Mouse (Mus musculus) heart, postnatal 25 days (tissue): ENCODE data around the gene Boc. TPM values are rescaled to one million over a fixed set of nuclear protein-coding genes. Genes with fewer than 3 reads are reported as not detected.
"Not testable (repeated sequence)": the region's sequence is repeated elsewhere in the genome, so short reads cannot be mapped to it uniquely, and the experiment has no call there.

Source experiments
- DNase-seq: peaks from one replicate; pipeline ENCODE4 v3.0.0; 2022; ENCODE audit warnings: low spot score
- intact Hi-C: fragments of 180-260 bp; cut with DNase I; formaldehyde crosslinking; loops from one replicate; pipeline ENCODE4 v1.15.1; 2025
- microRNA-seq: library from miRNA; unstranded; fragments of <30 nt; microRNA quantifications from one replicate; pipeline ENCODE4 v1.2.0, GENCODE M21; 2022
- total RNA-seq, 2 experiments: library from RNA; stranded (reverse); gene quantifications; 2 replicates each; pipeline ENCODE4 v1.2.3; 2021

Boc gene
- total RNA-seq, 2 experiments from 2014 or later, result 4.5 to 5.8 TPM

DNA sequence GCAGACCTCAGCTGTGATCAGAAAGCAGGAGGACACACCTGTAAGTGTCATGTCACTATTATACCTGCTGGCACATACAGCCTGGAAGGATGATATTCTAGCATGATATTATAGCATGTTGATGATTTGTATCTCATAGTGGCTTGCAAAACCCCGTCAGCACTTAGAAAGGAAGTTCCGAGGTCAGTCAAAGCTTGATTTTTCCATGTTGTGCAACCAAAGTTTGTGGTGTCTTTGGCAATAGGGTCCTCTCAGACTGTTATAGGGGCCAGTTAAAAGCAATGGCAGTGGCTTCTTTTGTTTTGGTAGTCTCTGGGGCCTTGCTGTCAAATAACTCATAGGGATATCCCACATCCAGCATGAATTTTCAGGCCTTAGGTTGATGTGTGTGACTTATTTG, 100.8 kb downstream of the Boc start:
- no peak for DNase-seq
- intact Hi-C loops, result no loop called here

DNA sequence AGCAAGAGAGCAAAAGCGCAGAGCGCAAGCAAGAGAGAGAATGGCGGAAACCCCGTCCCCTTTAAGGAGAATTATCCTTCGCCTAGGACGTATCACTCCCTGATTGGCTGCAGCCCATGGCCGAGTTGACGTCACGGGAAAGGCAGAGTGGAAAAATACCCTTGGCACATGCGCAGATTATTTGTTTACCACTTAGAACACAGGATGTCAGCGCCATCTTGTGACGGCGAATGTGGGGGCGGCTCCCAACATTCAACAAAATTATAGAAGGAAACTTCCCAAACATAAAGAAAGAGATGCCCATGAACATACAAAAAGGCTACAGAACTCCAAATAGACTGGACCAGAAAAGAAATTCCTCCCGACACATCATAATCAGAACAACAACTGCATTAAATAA, 116.8 kb downstream of the Boc start:
- intact Hi-C loops, DNase-seq: not testable (repeated sequence)

DNA sequence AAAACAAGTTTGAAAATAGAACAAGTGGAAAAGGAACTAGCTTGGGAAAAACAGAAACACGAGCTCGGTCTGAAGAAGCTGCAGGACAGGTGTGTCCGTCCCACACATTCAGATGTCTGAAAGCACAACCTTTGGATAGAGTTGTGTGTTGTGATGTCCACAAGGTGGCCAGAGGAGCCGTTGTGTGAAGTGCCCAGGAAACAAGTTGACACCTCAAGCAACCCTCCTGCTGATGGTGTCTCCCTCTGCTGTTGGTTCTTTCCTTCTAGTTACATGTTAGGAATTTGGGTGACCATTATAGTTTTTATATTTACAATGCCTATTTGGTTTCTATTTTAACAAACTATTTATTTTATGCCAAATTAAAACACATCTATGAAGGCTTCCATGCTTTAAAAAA, 123.2 kb downstream of the Boc start:
- intact Hi-C loops, result no loop called here
- DNase-seq, result no peak

Small RNA genes within 50 kb of the gene (microRNA-seq; reads per million reads assigned to microRNA genes)
- not detected for gene Mir3081

Other genes starting within 250 kb of the Boc start
- under 1 TPM; 0.23 to 0.31 TPM for gene Sidt1, start 225.7 kb downstream of the Boc start, total RNA-seq
- 10 to 100 TPM in 1 of 2 experiments, 1 to 10 TPM in 1; 8.7 to 11.7 TPM for gene Spice1, start 211.8 kb downstream of the Boc start, total RNA-seq
- gene Cfap44, start 164.1 kb downstream of the Boc start, total RNA-seq, result not detected
- gene Nepro, start 165.4 kb upstream of the Boc start, total RNA-seq, result 1 to 10 TPM; 3.5 to 4.2 TPM
- gene Gtpbp8, start 187.5 kb upstream of the Boc start, total RNA-seq, result 10 to 100 TPM in 1 of 2 experiments, 1 to 10 TPM in 1; 9.8 to 13.0 TPM
- gene Cd200r1, start 206.8 kb upstream of the Boc start, total RNA-seq, result under 1 TPM; 0.48 to 0.49 TPM